Mouse (Mus musculus) MEL (cell line): ENCODE results near the gene Klhl26. TPM values are rescaled to one million over a fixed set of nuclear protein-coding genes. Genes with fewer than 3 reads are reported as not detected.

Experiments used
- DNase-seq: peaks from one replicate; pipeline ENCODE4 v3.0.0; 2011; ENCODE audit warnings: low read depth, low spot score
- H3K27ac ChIP-seq: 2 replicates; pipeline ENCODE4 v1.5.1; 2012; ENCODE audit warnings: low read depth, mild to moderate bottlenecking, control low read depth, low read length, moderate library complexity; ENCODE audit not compliant: control insufficient read depth
- H3K27me3 ChIP-seq, 2 experiments: fragments of 150-350 bp in 1 of 2; sonication (generic) in 1 of 2; 2 replicates each; pipeline ENCODE4 v1.6.1; 2012; ENCODE audit warnings: low read length in 2 of 2, mild to moderate bottlenecking in 2 of 2, improper control_type of control experiment in 1 of 2, moderate library complexity in 1 of 2; ENCODE audit not compliant: insufficient read depth in 2 of 2, control insufficient read depth in 1 of 2
- H3K36me3 ChIP-seq, 2 experiments: 2 replicates each; pipeline ENCODE4 v1.6.1; 2012 to 2014; ENCODE audit warnings: low read length in 2 of 2, improper control_type of control experiment in 1 of 2, inconsistent platforms in 1 of 2, mild to moderate bottlenecking in 1 of 2; ENCODE audit not compliant: insufficient read depth in 2 of 2, control insufficient read depth in 1 of 2
- H3K4me1 ChIP-seq, 2 experiments: fragments of 150-350 bp in 1 of 2; sonication (generic) in 1 of 2; 2 replicates each; pipeline ENCODE4 v1.6.1; 2012; ENCODE audit warnings: low read length in 2 of 2, improper control_type of control experiment in 1 of 2, mild to moderate bottlenecking in 1 of 2; ENCODE audit not compliant: insufficient read depth in 2 of 2, control insufficient read depth in 1 of 2
- H3K4me3 ChIP-seq, 2 experiments: fragments of 150-350 bp in 1 of 2; sonication (generic) in 1 of 2; 2 replicates each; pipeline ENCODE4 v1.5.1; 2012; ENCODE audit warnings: low read depth in 2 of 2, low read length in 2 of 2, mild to moderate bottlenecking in 2 of 2, moderate library complexity in 2 of 2, control low read depth in 1 of 2, improper control_type of control experiment in 1 of 2; ENCODE audit not compliant: control insufficient read depth in 1 of 2, insufficient read depth in 1 of 2
- H3K79me2 ChIP-seq: 2 replicates; pipeline ENCODE4 v1.6.1; 2012; ENCODE audit warnings: mild to moderate bottlenecking, low read length, moderate library complexity; ENCODE audit not compliant: control insufficient read depth, poor library complexity, insufficient read depth
- H3K9ac ChIP-seq: 2 replicates; pipeline ENCODE4 v1.6.1; 2012; ENCODE audit warnings: low read depth, mild to moderate bottlenecking, control low read depth, low read length, moderate library complexity; ENCODE audit not compliant: control insufficient read depth, poor library complexity, severe bottlenecking
- H3K9me3 ChIP-seq: fragments of 150-350 bp; sonication (generic); replicated peaks from 2 replicates; pipeline ENCODE4 v1.6.1; 2012; ENCODE audit warnings: mild to moderate bottlenecking, low read length, improper control_type of control experiment, moderate library complexity; ENCODE audit not compliant: insufficient read depth
- CTCF ChIP-seq, 3 experiments: IDR thresholded peaks in 2 of 3; conservative IDR thresholded peaks in 1 of 3; 2 replicates each; pipeline ENCODE4 v1.5.1; 2011 to 2012; ENCODE audit warnings: low read length in 3 of 3, low read depth in 2 of 3, mild to moderate bottlenecking in 2 of 3, improper control_type of control experiment in 1 of 3, inconsistent platforms in 1 of 3, mixed read lengths in 1 of 3, moderate library complexity in 1 of 3; ENCODE audit not compliant: control insufficient read depth in 1 of 3, insufficient read depth in 1 of 3, poor library complexity in 1 of 3, severe bottlenecking in 1 of 3
- ELF1 ChIP-seq: IDR thresholded peaks from 2 replicates; pipeline ENCODE4 v1.6.1; 2014; ENCODE audit warnings: low read depth, mild to moderate bottlenecking, inconsistent platforms, low read length, improper control_type of control experiment, moderate library complexity
- RAD21 ChIP-seq: IDR thresholded peaks from 2 replicates; pipeline ENCODE4 v1.6.1; 2011; ENCODE audit warnings: mild to moderate bottlenecking, low read depth, low read length, improper control_type of control experiment
- SMC3 ChIP-seq: IDR thresholded peaks from 2 replicates; pipeline ENCODE4 v1.6.1; 2011; ENCODE audit warnings: low read depth, low read length, improper control_type of control experiment
- ZC3H11A ChIP-seq: IDR thresholded peaks from 2 replicates; pipeline ENCODE4 v1.6.1; 2012; ENCODE audit warnings: low read depth, mild to moderate bottlenecking, inconsistent platforms, low read length, improper control_type of control experiment
- polyA plus RNA-seq, 2 experiments: library from polyadenylated mRNA; stranded (reverse) in 1 of 2; unstranded in 1 of 2; fragments of >175 nt in 1 of 2; fragments of >200 nt in 1 of 2; gene quantifications; 2 replicates each; pipeline versions ENCODE4 v1.2.1 to v1.2.4; 2012; ENCODE audit warnings: low replicate concordance in 2 of 2, low read depth in 1 of 2; ENCODE audit not compliant: insufficient read length in 2 of 2, insufficient read depth in 1 of 2, missing spikeins in 1 of 2
- total RNA-seq: library from RNA; depleted of rRNA; stranded (reverse); fragments of 300-350 nt; gene quantifications from 2 replicates; pipeline ENCODE4 v1.2.3, GENCODE M21; 2012; rRNA removed

The Klhl26 gene
- total and polyA plus RNA-seq, 3 experiments, result 8.0 to 11.4 TPM; not detected in 1

GRCm38 (mm10) chr8:70404212-70404611 is 72.6 kb downstream of the Klhl26 start:
- H3K27ac ChIP-seq, result no peak overlapping the region
- H3K4me1 ChIP-seq, result no peaks in the 10 kb centered on the region
- H3K4me3 ChIP-seq, result no peak overlapping the region
- H3K36me3 ChIP-seq, result no peaks in the 10 kb centered on the region; a peak in 1 of 4 replicates
- no peak overlapping the region for H3K9ac ChIP-seq
- no peaks in the 10 kb centered on the region for H3K9me3 ChIP-seq
- H3K79me2 ChIP-seq, result no peaks in the 10 kb centered on the region
- TF ChIP-seq ELF1 (no peak), CTCF (IDR thresholded peaks at IDR 0.05 in 2 of 3, conservative IDR thresholded peaks at IDR 0.05 in 1 of 3; ENCODE audit: control insufficient read depth in 1 of 3, insufficient read depth in 1 of 3, low read depth in 2 of 3, low read length in 3 of 3, poor library complexity in 1 of 3, severe bottlenecking in 1 of 3) (peak; percentile 28 to 46 (median 45); a peak in 5 of 6 replicates), SMC3 (peak; percentile 42), RAD21 (peak; percentile 27), ZC3H11A (peak; percentile 12; the same call in 1 of the 2 replicates)
- H3K27me3 ChIP-seq, result no peaks in the 10 kb centered on the region
- DNase-seq, result peak; percentile 40

Other genes with a start within 250 kb of the Klhl26 start
- gene Sugp2, start 242.7 kb downstream of the Klhl26 start, total RNA-seq, result 23.9 and 25.3 TPM in 2 replicates
- gene Sugp2, start 242.7 kb downstream of the Klhl26 start, polyA plus RNA-seq, result 10 to 100 TPM in 1 of 2 experiments, not detected in 1; 27.4 TPM
- 50.2 and 63.9 TPM in 2 replicates for gene Armc6, start 242.5 kb downstream of the Klhl26 start, total RNA-seq
- 10 to 100 TPM in 1 of 2 experiments, not detected in 1; 39.5 TPM for gene Armc6, start 242.5 kb downstream of the Klhl26 start, polyA plus RNA-seq
- 8.2 and 12.2 TPM in 2 replicates for gene Homer3, start 194.1 kb downstream of the Klhl26 start, total RNA-seq
- gene Homer3, start 194.1 kb downstream of the Klhl26 start, polyA plus RNA-seq, result 10 to 100 TPM in 1 of 2 experiments, not detected in 1; 22.8 TPM
- gene Ddx49, start 174.5 kb downstream of the Klhl26 start, total RNA-seq, result 94.1 and 102 TPM in 2 replicates
- 100 to 1,000 TPM in 1 of 2 experiments, not detected in 1; 116 TPM for gene Ddx49, start 174.5 kb downstream of the Klhl26 start, polyA plus RNA-seq
- gene Cope, start 174.4 kb downstream of the Klhl26 start, total RNA-seq, result 132 and 134 TPM in 2 replicates
- gene Cope, start 174.4 kb downstream of the Klhl26 start, polyA plus RNA-seq, result 100 to 1,000 TPM in 1 of 2 experiments, not detected in 1; 232 TPM
- 3.4 and 5.0 TPM in 2 replicates for gene Cers1, start 161.2 kb downstream of the Klhl26 start, total RNA-seq
- gene Cers1, start 161.2 kb downstream of the Klhl26 start, polyA plus RNA-seq, result 1 to 10 TPM in 1 of 2 experiments, not detected in 1; 7.7 TPM
- 1.9 and 2.6 TPM in 2 replicates for gene Gdf1, start 147.2 kb downstream of the Klhl26 start, total RNA-seq
- 1 to 10 TPM in 1 of 2 experiments, not detected in 1; 1.9 TPM for gene Gdf1, start 147.2 kb downstream of the Klhl26 start, polyA plus RNA-seq
- 55.4 and 56.3 TPM in 2 replicates for gene Upf1, start 123.7 kb downstream of the Klhl26 start, total RNA-seq
- gene Upf1, start 123.7 kb downstream of the Klhl26 start, polyA plus RNA-seq, result 100 to 1,000 TPM in 1 of 2 experiments, 10 to 100 TPM in 1; 89.5 to 289 TPM
- gene Comp, start 103.4 kb downstream of the Klhl26 start, total RNA-seq, result not detected in 2 replicates
- under 1 TPM in 1 of 2 experiments, not detected in 1; 0.54 TPM for gene Comp, start 103.4 kb downstream of the Klhl26 start, polyA plus RNA-seq
- gene Crtc1, start 37.4 kb downstream of the Klhl26 start, total RNA-seq, result 3.0 and 3.3 TPM in 2 replicates
- 10 to 100 TPM in 1 of 2 experiments, not detected in 1; 18.0 TPM for gene Crtc1, start 37.4 kb downstream of the Klhl26 start, polyA plus RNA-seq
- gene Tmem59l, start 10.4 kb upstream of the Klhl26 start, total RNA-seq, result not detected in 2 replicates
- gene Tmem59l, start 10.4 kb upstream of the Klhl26 start, polyA plus RNA-seq, result not detected
- gene Crlf1, start 16.2 kb upstream of the Klhl26 start, total RNA-seq, result 3.8 and 6.6 TPM in 2 replicates
- 10 to 100 TPM in 1 of 2 experiments, not detected in 1; 26.6 TPM for gene Crlf1, start 16.2 kb upstream of the Klhl26 start, polyA plus RNA-seq
- gene Rex1bd, start 29.8 kb upstream of the Klhl26 start, total RNA-seq, result 200 and 204 TPM in 2 replicates
- 100 to 1,000 TPM in 1 of 2 experiments, not detected in 1; 145 TPM for gene Rex1bd, start 29.8 kb upstream of the Klhl26 start, polyA plus RNA-seq
- gene Uba52, start 33.8 kb upstream of the Klhl26 start, total RNA-seq, result 3,582 and 3,633 TPM in 2 replicates
- gene Uba52, start 33.8 kb upstream of the Klhl26 start, polyA plus RNA-seq, result 1,000 to 10,000 TPM in 1 of 2 experiments, not detected in 1; 2,814 TPM
- gene Fkbp8, start 50.8 kb upstream of the Klhl26 start, total RNA-seq, result 212 and 215 TPM in 2 replicates
- gene Fkbp8, start 50.8 kb upstream of the Klhl26 start, polyA plus RNA-seq, result 100 to 1,000 TPM in 1 of 2 experiments, not detected in 1; 349 TPM
- 49.1 and 54.4 TPM in 2 replicates for gene Kxd1, start 51.0 kb upstream of the Klhl26 start, total RNA-seq
- gene Kxd1, start 51.0 kb upstream of the Klhl26 start, polyA plus RNA-seq, result 10 to 100 TPM in 1 of 2 experiments, not detected in 1; 77.4 TPM
- gene Ell, start 62.5 kb upstream of the Klhl26 start, total RNA-seq, result 10.8 and 12.4 TPM in 2 replicates
- gene Ell, start 62.5 kb upstream of the Klhl26 start, polyA plus RNA-seq, result 10 to 100 TPM in 1 of 2 experiments, not detected in 1; 25.9 TPM
- 84.1 and 90.9 TPM in 2 replicates for gene Isyna1, start 117.4 kb upstream of the Klhl26 start, total RNA-seq
- 100 to 1,000 TPM in 1 of 2 experiments, not detected in 1; 189 TPM for gene Isyna1, start 117.4 kb upstream of the Klhl26 start, polyA plus RNA-seq
- gene Ssbp4, start 131.9 kb upstream of the Klhl26 start, total RNA-seq, result 80.2 and 84.9 TPM in 2 replicates
- 100 to 1,000 TPM in 1 of 2 experiments, not detected in 1; 212 TPM for gene Ssbp4, start 131.9 kb upstream of the Klhl26 start, polyA plus RNA-seq
- 0.20 and 0.39 TPM in 2 replicates for gene Lrrc25, start 139.2 kb upstream of the Klhl26 start, total RNA-seq
- gene Lrrc25, start 139.2 kb upstream of the Klhl26 start, polyA plus RNA-seq, result 1 to 10 TPM in 1 of 2 experiments, not detected in 1; 1.1 TPM
- gene Gdf15, start 155.5 kb upstream of the Klhl26 start, total RNA-seq, result 0.15 and 1.8 TPM in 2 replicates
- gene Gdf15, start 155.5 kb upstream of the Klhl26 start, polyA plus RNA-seq, result under 1 TPM in 1 of 2 experiments, not detected in 1; 0.63 TPM
- gene Pgpep1, start 183.4 kb upstream of the Klhl26 start, total RNA-seq, result 12.6 and 13.7 TPM in 2 replicates
- gene Pgpep1, start 183.4 kb upstream of the Klhl26 start, polyA plus RNA-seq, result 10 to 100 TPM in 1 of 2 experiments, not detected in 1; 19.5 TPM
- gene Lsm4, start 196.3 kb upstream of the Klhl26 start, total RNA-seq, result 152 and 172 TPM in 2 replicates
- gene Lsm4, start 196.3 kb upstream of the Klhl26 start, polyA plus RNA-seq, result 1,000 to 10,000 TPM in 1 of 2 experiments, 100 to 1,000 TPM in 1; 514 to 2,024 TPM
- gene Jund, start 222.0 kb upstream of the Klhl26 start, total RNA-seq, result 11.1 and 16.5 TPM in 2 replicates
- gene Jund, start 222.0 kb upstream of the Klhl26 start, polyA plus RNA-seq, result 10 to 100 TPM in 1 of 2 experiments, not detected in 1; 18.8 TPM
- gene Iqcn, start 226.5 kb upstream of the Klhl26 start, total RNA-seq, result 0.03 TPM in 1 of 2 replicates, not detected in the other
- not detected for gene Iqcn, start 226.5 kb upstream of the Klhl26 start, polyA plus RNA-seq
- gene Gm3336, start 241.6 kb upstream of the Klhl26 start, total RNA-seq, result 0.19 and 0.20 TPM in 2 replicates
- under 1 TPM in 1 of 2 experiments, not detected in 1; 0.72 TPM for gene Gm3336, start 241.6 kb upstream of the Klhl26 start, polyA plus RNA-seq
- gene Pde4c, start 246.8 kb upstream of the Klhl26 start, total RNA-seq, result 0.65 and 0.75 TPM in 2 replicates
- 1 to 10 TPM in 1 of 2 experiments, not detected in 1; 3.0 TPM for gene Pde4c, start 246.8 kb upstream of the Klhl26 start, polyA plus RNA-seq